Mouse (Mus musculus): ENCODE results near the gene Unc5c.

- TF ChIP-seq EP300 (IDR thresholded peaks at IDR 0.05; ENCODE audit: low read depth) = no peak
- peak; percentile 76 for TF ChIP-seq CTCF (IDR thresholded peaks at IDR 0.05; ENCODE audit: low read depth)
Measured at GRCm38 (mm10) chr3:141838864-141839263, 373.8 kb downstream of the Unc5c start.
